Mouse (Mus musculus) embryo, embryonic 9.5 days (tissue): ENCODE data around the gene Rnpepl1.
A peak's percentile ranks its signal among the peaks of the same experiment; 100 is the strongest.
"Not testable (repeated sequence)": the region's sequence is repeated elsewhere in the genome, so short reads cannot be mapped to it uniquely, and the experiment has no call there.

Source experiments
- DNase-seq: peaks from one replicate; pipeline ENCODE4 v3.0.0-alpha.2; 2017; ENCODE audit errors: extremely low spot score

Rnpepl1 gene

GRCm38 (mm10) chr1:92943219-92943989 is 32.8 kb downstream of the Rnpepl1 start:
- DNase-seq, result no peak

GRCm38 (mm10) chr1:92947966-92948365 is 37.4 kb downstream of the Rnpepl1 start:
- no peak for DNase-seq

GRCm38 (mm10) chr1:92949426-92949825 is 38.8 kb downstream of the Rnpepl1 start:
- no peak for DNase-seq

DNA sequence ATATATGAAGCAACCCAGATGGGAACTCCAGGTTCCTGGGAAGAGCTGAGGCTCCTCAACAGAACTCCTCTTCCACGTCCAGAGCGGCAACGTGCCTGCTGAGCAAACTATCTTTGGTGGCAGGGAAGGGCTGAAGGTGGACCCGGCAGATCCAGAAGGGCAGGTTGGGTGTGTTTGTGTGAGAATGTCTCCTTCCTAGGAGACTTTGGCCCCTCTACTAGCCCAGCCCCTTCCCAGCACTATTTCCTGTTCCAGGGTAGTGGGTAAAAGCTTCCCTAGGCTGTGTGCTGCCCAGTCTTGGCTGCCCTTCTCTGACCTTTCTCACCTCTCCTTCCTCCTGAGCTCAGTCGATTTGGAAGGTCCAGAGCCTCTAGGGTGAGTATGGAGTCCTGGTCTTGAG is 40.0 kb downstream of the Rnpepl1 start, which contains the start of gene Gpr35:
TSS of gene Gpr35 (plus strand) at position 259 of the 400 bp plus-strand sequence.
- DNase-seq, result no peak

DNA sequence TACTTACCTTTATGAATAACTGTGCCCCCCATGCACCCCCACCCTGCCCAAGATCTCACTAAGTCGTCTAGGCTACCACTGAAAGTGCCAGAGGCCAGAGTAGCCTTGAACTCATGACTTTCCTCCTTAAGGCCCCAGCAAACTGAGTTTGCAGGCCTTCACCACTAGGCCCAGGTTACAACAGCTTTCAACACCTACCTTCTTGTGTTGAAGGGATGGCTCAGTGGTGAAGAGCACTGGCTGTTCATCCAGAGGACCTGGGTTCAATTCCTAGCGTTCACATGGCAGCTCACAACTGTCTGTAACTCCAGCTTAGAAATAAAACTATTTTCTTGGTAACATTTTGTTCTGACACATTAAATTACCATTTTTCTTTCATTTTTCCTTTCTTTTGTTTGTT is 43.1 kb downstream of the Rnpepl1 start:
- no peak for DNase-seq

- DNase-seq, result peak; percentile 49
These were observed 46.2 kb downstream of the Rnpepl1 start for GRCm38 (mm10) chr1:92956571-92957335.

- DNase-seq, result no peak
These were observed 48.4 kb downstream of the Rnpepl1 start for GRCm38 (mm10) chr1:92958999-92959398.

- DNase-seq, result not testable (repeated sequence)
These were observed 60.2 kb downstream of the Rnpepl1 start for GRCm38 (mm10) chr1:92970791-92971190.

GRCm38 (mm10) chr1:92971879-92972795 is 61.6 kb downstream of the Rnpepl1 start:
- DNase-seq, result no peak

GRCm38 (mm10) chr1:92972854-92973253 is 62.3 kb downstream of the Rnpepl1 start:
- no peak for DNase-seq
